Mouse (Mus musculus) CH12F3 (cell line): ENCODE measurements around the gene Adcy5.

Experiments
- in situ Hi-C: fragments of 300-500 bp; cut with MboI; formaldehyde crosslinking; loops from 2 replicates; pipeline ENCODE4 v1.14.3; 2020; ENCODE audit warnings: low sequenced_read_pairs

Adcy5 gene

GRCm38 (mm10) chr16:35155391-35156305 lies 971 bp downstream of the Adcy5 start:
- in situ Hi-C loops, result no loop called here

DNA sequence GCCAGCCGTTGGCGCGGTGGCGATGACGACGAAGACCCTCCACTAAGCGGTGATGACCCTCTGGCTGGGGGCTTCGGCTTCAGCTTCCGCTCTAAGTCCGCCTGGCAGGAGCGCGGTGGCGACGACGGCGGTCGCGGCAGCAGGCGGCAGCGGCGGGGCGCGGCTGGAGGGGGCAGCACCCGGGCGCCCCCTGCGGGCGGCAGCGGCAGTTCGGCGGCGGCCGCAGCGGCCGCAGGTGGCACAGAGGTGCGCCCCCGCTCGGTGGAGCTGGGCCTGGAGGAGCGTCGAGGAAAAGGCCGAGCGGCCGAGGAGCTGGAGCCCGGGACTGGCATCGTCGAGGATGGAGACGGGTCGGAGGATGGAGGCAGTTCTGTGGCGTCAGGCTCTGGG lies 1.6 kb downstream of the Adcy5 start:
- in situ Hi-C loops, result no loop called here

- in situ Hi-C loops, result no loop called here
Observed at GRCm38 (mm10) chr16:35156832-35157231, 2.2 kb downstream of the Adcy5 start.

DNA sequence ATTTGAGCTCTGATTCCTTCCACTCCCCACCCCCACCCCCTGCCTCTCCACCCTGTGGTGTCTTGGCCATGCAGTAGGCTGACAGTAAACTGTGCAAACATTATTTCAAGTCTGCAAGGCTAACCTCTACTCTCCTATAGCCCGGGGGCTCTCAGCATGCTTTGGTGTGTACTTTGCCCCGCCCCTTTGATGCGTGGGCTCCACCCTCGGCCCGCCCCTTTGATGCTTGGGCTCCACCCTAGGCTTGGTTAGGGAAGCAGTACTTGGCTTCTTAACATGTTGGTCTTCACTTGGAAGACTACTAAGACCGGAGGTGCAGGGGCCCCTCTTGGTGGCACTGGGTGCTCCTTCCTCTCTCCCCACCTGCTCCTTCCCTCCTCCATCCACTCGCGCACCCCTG lies 4.9 kb downstream of the Adcy5 start:
- in situ Hi-C loops, result no loop called here

- in situ Hi-C loops, result no loop called here
Observed at GRCm38 (mm10) chr16:35159991-35160390, 5.3 kb downstream of the Adcy5 start.

- in situ Hi-C loops, result no loop called here
Observed at GRCm38 (mm10) chr16:35164361-35165224, 9.9 kb downstream of the Adcy5 start.

DNA sequence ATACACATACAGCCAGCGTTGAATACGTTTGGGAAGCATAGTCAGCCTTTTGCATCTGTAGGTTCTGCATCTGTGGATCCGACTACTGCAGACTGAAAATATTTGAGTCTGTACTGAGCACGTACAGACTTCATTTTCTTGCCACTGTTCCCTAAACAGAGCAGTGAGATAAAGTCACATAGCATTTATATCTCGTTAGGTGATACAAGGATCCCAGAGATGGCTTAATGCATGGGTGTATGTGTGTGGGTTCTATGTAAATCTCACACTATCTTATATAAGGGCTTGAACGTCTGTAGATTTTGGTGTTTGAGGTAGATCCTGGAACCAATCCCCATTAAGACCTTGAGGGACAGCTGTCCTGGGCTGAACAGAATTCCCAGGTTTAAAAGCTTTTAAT lies 10.7 kb downstream of the Adcy5 start:
- in situ Hi-C loops, result no loop called here

DNA sequence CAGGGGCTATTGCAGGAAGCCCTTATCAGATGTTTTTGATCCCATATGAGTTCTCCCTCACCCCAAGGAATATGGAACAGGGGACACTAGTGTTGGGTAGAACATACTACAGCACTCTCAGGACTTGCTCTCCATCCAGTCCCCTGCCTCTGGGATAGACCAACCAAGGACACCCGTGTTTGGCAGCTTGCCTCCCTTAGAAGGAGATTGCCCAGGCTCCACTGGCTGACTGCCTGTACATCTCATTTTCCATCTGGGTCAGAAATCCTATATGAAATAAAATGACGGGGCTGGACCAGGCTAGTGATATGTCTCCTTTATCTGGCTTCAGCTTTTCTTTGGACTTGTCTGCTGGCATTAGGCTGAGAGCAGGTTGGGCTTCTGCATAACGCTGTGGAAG lies 11.1 kb downstream of the Adcy5 start:
- in situ Hi-C loops, result no loop called here

- in situ Hi-C loops, result no loop called here
Observed at GRCm38 (mm10) chr16:35169431-35169830, 14.8 kb downstream of the Adcy5 start.

DNA sequence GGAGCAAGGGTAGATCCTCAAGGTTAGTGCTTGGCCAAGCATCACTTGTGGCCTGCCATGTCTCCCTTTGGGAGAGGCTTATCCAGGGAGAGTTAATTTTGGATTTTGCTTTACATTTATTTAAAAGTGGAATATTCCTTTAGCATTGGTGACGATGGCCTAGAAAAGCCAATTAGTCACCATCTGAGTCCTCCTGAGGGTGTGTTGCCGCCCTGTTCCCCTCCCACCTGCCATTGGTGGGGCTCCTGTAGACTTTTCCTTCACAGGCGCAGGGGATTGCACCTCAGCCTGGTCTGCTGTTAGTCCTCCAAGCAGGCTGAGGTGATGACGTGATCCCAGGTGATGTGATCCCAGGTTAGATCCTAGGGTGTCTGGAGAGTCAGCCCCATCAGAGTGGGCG lies 17.5 kb downstream of the Adcy5 start:
- in situ Hi-C loops, result no loop called here

GRCm38 (mm10) chr16:35178516-35178915 lies 23.8 kb downstream of the Adcy5 start:
- in situ Hi-C loops, result no loop called here

- in situ Hi-C loops, result no loop called here
Observed at GRCm38 (mm10) chr16:35179082-35179481, 24.4 kb downstream of the Adcy5 start.

DNA sequence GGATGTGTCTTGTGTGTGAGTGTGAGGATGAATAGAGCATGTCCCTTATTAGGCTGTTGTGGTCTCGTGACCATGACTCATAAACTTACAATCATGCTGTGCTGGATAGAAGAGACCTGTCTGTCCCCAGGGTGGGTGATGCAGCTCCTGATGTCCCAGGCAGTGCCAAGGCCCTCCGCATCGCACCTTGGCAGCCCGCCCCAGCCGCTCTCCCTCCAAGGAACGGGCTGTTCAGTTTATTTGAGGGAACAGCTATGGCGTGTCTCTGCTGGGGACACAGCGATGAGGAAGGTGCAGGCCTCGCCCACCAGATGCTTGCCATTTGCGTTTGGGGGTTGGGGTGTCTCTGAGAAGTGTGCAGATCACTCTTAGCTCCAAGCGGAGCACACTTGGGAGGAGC lies 28.5 kb downstream of the Adcy5 start:
- in situ Hi-C loops, result no loop called here

DNA sequence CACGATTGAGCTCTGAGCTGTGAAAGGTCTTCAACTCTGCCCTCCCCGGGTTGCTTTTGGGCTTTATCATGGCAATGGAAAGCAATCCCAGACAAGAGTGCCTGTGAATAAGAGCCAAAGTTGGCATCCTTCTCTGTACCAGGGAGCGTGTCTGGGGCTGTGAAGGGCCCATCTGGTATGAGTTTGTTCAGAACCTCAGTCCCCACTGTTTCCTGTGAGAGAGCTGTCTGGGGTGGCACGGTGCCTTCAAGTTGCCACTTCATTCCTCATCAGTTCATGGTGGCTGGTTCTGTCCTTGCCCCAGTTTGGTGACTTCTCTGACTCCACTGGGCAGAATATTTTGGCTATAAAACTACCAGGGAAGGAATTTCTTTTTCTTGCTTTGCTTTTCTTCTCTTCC lies 33.4 kb downstream of the Adcy5 start:
- in situ Hi-C loops, result no loop called here

- in situ Hi-C loops, result no loop called here
Observed at GRCm38 (mm10) chr16:35189420-35190141, 34.9 kb downstream of the Adcy5 start.

DNA sequence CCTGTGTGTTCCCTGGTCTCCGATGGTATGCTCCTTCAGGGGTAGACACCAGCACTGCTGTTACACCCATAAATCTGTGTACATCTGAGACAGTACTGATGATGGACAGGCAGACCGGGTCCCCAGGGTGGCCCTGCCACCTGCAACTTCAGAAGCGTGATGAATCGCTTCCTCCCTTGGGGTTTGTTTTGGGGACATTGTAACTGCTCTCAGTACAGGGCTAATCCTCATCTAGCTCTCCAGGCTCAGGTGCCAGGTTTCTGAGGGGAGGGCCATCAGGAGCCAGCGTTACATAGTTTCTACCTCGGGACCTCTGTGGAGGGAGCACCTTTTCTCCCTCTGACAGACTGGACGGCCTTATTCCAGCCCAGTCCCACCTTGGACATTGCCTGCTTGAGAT lies 36.1 kb downstream of the Adcy5 start:
- in situ Hi-C loops, result no loop called here

GRCm38 (mm10) chr16:35191271-35191670 lies 36.6 kb downstream of the Adcy5 start:
- in situ Hi-C loops, result no loop called here

GRCm38 (mm10) chr16:35192471-35192870 lies 37.8 kb downstream of the Adcy5 start:
- in situ Hi-C loops, result no loop called here

- in situ Hi-C loops, result no loop called here
Observed at GRCm38 (mm10) chr16:35193357-35193756, 38.7 kb downstream of the Adcy5 start.

DNA sequence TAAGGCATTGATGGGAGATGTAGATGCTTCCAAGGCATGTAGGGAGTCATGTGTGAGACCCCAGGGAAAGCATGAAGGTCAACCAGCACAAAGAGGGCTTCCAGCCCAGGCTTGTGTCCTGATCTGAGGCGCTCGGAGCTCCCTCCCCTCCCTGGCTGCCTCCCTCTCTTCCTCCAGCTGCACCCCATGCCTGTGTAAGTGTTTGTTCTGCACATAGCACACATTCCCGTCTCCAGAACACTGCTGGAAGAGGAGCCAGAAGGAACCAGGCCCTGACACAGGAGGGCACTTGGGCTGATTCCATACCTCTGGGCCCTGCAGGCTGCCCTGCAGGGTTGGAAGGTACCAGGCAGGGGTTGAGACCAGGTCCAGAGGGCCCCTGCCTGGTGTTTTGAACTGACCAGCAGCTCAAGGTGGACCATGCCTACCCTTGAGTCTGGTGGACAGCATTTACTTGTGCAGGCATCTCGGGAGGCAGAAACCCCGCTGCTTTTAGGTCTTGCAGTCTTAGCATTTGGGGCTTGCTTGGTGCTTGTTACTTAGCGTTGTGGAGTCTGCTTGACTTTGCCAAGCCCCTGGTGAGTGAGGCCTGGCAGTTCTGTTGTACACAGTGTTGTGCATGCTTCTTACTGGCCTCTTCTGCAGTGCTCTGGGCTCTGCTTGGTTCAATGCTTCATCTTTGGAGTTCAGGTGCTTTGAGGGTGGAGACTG lies 45.2 kb downstream of the Adcy5 start:
- in situ Hi-C loops, result no loop called here
